Mouse (Mus musculus): ENCODE measurements around the gene Prss8. TPM values are rescaled to one million over a fixed set of nuclear protein-coding genes. Genes with fewer than 3 reads are reported as not detected.

The Prss8 gene
- polyA plus RNA-seq, 1 experiment from 2014 or later = 0.59 TPM

DNA sequence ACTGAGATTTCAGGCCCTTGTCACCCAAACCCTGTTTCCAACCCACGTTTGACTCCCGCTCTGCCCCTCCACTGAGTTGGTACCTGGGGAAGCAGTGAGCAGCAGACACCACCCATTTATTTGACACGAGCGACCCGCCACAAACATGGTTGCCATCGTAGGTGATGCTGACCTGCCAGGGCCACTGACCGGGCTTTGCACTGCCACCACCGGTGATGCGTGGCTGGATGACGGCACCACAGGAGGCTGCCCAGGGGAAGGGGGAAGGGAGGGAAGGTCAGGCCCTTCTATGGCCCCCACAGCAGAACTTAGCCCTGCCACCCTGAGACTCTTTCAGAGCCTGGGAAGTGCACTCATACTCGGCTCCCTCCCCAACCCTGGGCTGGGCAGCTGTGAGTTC, 2.2 kb downstream of the Prss8 start:
- Histone ChIP-seq H3K9ac (no peak overlapping the region), H3K27me3 (replicated peaks) (peaks cover 23% of the 10 kb centered on the region), H3K36me3 (peaks cover 28% of the 10 kb centered on the region), H3K4me2 (no peak overlapping the region), H3K4me1 (replicated peaks) (peaks cover 26% of the 10 kb centered on the region), H3K27ac (ENCODE audit: poor library complexity, severe bottlenecking) (no peak overlapping the region), H3K4me3 (no peak overlapping the region), H3K9me3 (replicated peaks) (no peaks in the 10 kb centered on the region)
- WGBS = 87% methylated on average over 11 of the region's 11 CpGs
- no peak for ATAC-seq (ENCODE audit: insufficient number of reproducible peaks, low FRiP score)

DNA sequence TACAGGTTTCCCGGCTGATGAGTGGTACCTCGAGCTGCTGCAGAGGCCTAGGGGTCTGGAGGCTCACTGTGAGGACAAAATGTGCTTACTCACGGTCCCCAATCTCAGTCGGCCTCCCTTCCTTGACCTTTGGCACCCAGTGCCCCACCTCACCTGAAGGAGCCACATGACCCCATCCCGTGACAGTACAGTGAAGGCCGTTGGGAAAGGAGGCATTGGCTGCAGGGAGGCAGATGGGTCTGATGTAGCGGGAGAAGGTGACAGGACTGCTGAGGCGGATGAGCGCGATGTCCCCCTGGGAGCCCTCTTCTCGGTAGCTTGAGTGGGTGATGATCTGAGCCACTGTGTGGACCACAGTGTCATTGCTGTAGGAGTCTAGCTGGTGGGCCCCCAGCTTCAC, 3.1 kb downstream of the Prss8 start:
- Histone ChIP-seq H3K27me3 (replicated peaks) (peaks cover 23% of the 10 kb centered on the region), H3K4me2 (no peak overlapping the region), H3K9ac (no peak overlapping the region), H3K27ac (ENCODE audit: poor library complexity, severe bottlenecking) (no peak overlapping the region), H3K36me3 (peaks cover 37% of the 10 kb centered on the region), H3K9me3 (replicated peaks) (no peaks in the 10 kb centered on the region), H3K4me1 (replicated peaks) (peaks cover 24% of the 10 kb centered on the region), H3K4me3 (no peak overlapping the region)
- 84% methylated on average over 11 of the region's 11 CpGs for WGBS
- ATAC-seq (ENCODE audit: insufficient number of reproducible peaks, low FRiP score) = no peak

DNA sequence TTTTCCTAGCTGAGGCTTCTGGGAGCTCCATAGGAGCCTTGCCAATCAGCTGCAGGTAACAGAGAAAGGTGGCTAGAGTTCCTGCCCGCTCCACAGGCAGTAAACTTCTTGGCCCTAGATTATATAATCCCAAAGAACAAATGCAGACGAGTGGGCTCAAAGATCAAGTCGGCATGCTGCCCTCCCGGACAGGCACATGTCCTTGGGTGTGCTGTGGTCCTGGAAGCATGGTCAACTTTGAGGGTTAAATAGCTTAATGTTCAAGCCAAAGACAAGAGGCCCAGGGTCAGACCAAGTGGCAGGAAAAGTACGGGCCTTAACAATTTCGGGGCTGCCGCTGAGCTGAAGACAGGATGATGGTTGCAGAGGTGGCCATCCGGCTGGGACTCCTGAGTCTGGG, 3.8 kb downstream of the Prss8 start:
- Histone ChIP-seq H3K4me2 (no peak overlapping the region), H3K4me3 (no peak overlapping the region), H3K36me3 (peaks cover 37% of the 10 kb centered on the region), H3K27me3 (replicated peaks) (peaks cover 23% of the 10 kb centered on the region), H3K27ac (ENCODE audit: poor library complexity, severe bottlenecking) (no peak overlapping the region), H3K9me3 (replicated peaks) (no peaks in the 10 kb centered on the region), H3K4me1 (replicated peaks) (peaks cover 16% of the 10 kb centered on the region), H3K9ac (no peak overlapping the region)
- 91% methylated on average over 8 of the region's 8 CpGs for WGBS
- ATAC-seq (ENCODE audit: insufficient number of reproducible peaks, low FRiP score) = no peak

DNA sequence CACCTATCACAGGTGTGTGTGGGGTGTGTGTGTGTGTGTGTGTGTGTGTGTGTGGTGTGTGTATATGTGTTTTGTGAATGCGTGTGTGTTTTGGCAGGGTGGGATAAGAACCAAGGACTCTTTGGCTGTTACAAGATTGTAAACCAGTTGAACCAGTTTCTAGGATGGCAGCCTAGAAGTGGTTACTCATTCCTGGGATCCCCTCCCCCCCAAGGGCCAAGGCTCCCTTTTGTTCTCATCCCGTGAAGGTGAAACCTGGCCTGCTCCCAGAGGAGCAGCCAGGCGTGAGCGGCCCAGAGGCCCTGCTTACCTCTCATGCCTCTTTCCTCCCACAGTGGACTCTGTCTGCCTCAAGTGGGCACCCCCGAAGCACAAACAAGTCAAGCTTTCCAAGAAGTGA, 4.7 kb downstream of the Prss8 start:
- Histone ChIP-seq H3K36me3 (peaks cover 42% of the 10 kb centered on the region), H3K4me2 (no peak overlapping the region), H3K9me3 (replicated peaks) (no peaks in the 10 kb centered on the region), H3K4me3 (no peak overlapping the region), H3K4me1 (replicated peaks) (peaks cover 16% of the 10 kb centered on the region), H3K9ac (no peak overlapping the region), H3K27me3 (replicated peaks) (peaks cover 21% of the 10 kb centered on the region), H3K27ac (ENCODE audit: poor library complexity, severe bottlenecking) (no peak overlapping the region)
- 74% methylated on average over 5 of the region's 5 CpGs for WGBS
- no peak for ATAC-seq (ENCODE audit: insufficient number of reproducible peaks, low FRiP score)

DNA sequence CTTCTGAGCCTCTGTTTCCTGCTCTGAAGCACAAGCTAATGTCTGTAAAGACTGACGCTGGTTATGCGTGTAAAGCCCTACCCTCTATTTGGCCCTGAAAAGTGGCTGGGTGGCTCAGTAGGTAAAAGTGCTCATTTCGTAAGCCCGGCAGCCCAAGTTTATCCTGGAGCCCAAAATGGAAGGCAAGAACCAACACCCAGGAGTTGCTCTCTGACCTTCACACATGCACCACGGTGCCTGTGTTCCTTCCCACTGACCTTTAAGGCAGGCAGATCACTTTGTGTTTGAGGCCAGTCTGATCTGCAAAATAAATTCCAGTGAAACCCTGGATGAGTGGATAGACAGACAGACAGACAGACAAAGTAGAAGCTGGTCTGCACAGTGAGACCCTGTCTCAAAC, 6.2 kb downstream of the Prss8 start:
- no peak overlapping the region for H3K27ac ChIP-seq (ENCODE audit: poor library complexity, severe bottlenecking)
- 89% methylated on average over 5 of the region's 5 CpGs for WGBS
- no peak overlapping the region for H3K9ac ChIP-seq
- no peaks in the 10 kb centered on the region for H3K9me3 ChIP-seq (replicated peaks)
- H3K4me3 ChIP-seq = no peak overlapping the region
- peaks cover under 1% of the 10 kb centered on the region for H3K4me1 ChIP-seq (replicated peaks)
- no peak overlapping the region for H3K4me2 ChIP-seq
- ATAC-seq (ENCODE audit: insufficient number of reproducible peaks, low FRiP score) = no peak
- peaks cover 45% of the 10 kb centered on the region for H3K36me3 ChIP-seq
- peaks cover 11% of the 10 kb centered on the region for H3K27me3 ChIP-seq (replicated peaks)

DNA sequence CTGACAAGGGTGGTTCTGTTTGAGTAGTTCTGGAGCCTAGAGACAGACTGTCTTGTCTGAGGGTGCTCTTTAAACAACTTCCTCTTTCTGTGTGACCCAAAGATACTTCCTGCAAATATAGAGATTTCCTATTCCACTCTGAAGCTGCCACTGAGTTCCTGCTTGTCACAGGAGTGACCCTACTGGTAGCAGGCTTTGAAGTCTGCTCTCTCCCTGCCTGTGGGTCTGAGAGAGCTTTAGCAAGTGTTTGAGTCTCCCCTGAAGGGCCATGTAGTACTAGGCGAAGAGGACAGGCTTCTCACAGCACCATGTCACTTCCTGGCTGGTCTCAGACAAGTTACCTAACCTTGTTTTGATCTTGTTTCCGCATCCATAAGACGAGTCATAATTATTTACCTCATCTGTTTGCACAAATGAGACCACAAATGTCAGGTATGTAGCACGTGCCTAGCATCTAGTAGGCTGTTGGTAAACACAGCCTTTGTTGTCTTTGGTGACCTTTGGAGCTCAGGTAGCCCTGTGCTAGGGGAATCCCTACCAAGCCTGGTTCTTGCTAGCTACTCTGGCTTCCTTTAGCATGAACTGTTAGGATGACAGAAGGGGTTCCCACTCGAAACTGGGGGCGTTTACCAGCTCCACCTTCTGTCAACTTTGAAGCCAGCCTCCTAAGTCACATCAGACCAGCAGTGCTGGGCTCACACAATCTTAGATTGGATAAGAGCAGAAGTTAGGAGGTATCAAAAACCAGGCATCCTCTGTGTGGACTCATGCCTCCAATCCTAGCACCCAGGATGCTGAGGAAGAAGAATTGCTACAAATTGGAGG, 7.2 kb downstream of the Prss8 start:
- Histone ChIP-seq H3K27ac (ENCODE audit: poor library complexity, severe bottlenecking) (no peak overlapping the region), H3K27me3 (replicated peaks) (peaks cover 2% of the 10 kb centered on the region), H3K4me1 (replicated peaks) (no peaks in the 10 kb centered on the region), H3K9ac (no peak overlapping the region), H3K4me2 (no peak overlapping the region), H3K9me3 (replicated peaks) (no peaks in the 10 kb centered on the region), H3K36me3 (peaks cover 50% of the 10 kb centered on the region), H3K4me3 (no peak overlapping the region)
- 74% methylated on average over 6 of the region's 6 CpGs for WGBS
- ATAC-seq (ENCODE audit: insufficient number of reproducible peaks, low FRiP score) = no peak

DNA sequence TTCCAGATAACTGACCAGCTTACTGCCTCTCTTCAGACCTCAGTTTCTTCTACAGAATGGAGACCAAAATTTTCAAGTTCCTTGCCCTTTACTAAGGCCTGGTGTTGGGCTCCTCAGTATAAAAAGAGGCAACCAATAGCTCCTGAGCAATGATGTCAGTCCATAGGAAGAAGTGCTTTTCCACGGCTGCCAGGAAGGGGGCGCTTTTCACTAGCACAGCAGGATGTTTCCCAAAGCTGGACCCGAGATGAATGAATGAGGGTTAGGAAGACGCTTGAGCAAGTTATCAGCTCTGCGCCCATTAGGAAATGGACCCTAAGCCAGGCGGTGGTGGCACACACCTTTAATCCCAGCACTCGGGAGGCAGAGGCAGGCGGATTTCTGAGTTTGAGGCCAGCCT, 8.4 kb downstream of the Prss8 start:
- 64% methylated on average over 8 of the region's 8 CpGs for WGBS
- H3K36me3 ChIP-seq = peaks cover 61% of the 10 kb centered on the region
- no peak for ATAC-seq (ENCODE audit: insufficient number of reproducible peaks, low FRiP score)

DNA sequence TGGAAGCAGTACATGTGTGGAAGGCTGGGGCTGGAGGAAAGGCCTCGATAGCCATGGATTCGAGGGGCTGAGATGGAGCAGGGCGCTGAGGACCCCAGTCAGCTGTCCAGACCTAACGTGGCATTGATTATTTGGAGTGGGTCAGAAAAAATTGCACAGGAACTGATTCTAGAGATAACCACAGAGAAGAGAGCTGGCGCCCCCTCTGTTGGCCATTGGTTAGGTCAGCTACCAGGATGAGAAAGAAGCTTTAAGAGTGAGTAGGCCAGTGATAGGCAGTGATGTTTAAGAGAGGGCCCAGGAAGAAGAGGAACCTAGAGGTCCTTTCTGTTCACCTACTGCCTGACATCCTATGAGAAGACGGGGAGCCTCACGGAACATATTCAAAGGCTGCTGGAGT, 10.6 kb downstream of the Prss8 start:
- whole genome bisulfite sequencing = 80% methylated on average over 7 of the region's 7 CpGs
- Histone ChIP-seq H3K36me3 (peaks cover 60% of the 10 kb centered on the region), H3K4me1 (replicated peaks) (no peaks in the 10 kb centered on the region), H3K27ac (ENCODE audit: poor library complexity, severe bottlenecking) (no peak overlapping the region), H3K4me2 (no peak overlapping the region), H3K27me3 (replicated peaks) (no peaks in the 10 kb centered on the region), H3K9me3 (replicated peaks) (no peaks in the 10 kb centered on the region), H3K4me3 (no peak overlapping the region), H3K9ac (no peak overlapping the region)
- ATAC-seq (ENCODE audit: insufficient number of reproducible peaks, low FRiP score) = no peak

More for the DNA sequence above, 8.4 kb downstream of the Prss8 start:
- Histone ChIP-seq H3K4me1 (replicated peaks) (no peaks in the 10 kb centered on the region), H3K9ac (no peak overlapping the region), H3K4me2 (no peak overlapping the region), H3K9me3 (replicated peaks) (no peaks in the 10 kb centered on the region), H3K27ac (ENCODE audit: poor library complexity, severe bottlenecking) (no peak overlapping the region), H3K27me3 (replicated peaks) (no peaks in the 10 kb centered on the region), H3K4me3 (no peak overlapping the region)

DNA sequence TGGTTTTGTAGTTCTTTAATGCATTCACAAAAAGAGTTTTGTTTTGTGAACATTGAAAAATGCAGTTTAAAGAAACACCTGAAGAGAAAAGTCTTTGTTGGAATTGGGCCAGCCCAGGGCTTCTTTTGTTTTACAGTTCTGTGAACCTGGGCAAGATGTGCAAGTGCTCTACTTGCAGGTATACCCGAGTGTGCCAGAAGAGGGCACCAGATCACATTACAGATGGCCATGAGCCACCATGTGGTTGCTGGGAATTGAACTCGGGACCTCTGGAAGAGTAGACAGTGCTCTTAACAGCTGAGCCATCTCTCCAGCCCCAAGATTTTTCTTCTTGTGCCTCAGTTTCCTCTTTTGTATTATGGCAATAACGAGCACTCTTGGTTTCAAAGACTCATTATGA, 11.7 kb downstream of the Prss8 start:
- no peaks in the 10 kb centered on the region for H3K9me3 ChIP-seq (replicated peaks)
- H3K4me2 ChIP-seq = no peak overlapping the region
- H3K27ac ChIP-seq (ENCODE audit: poor library complexity, severe bottlenecking) = no peak overlapping the region
- H3K36me3 ChIP-seq = peaks cover 54% of the 10 kb centered on the region
- no peaks in the 10 kb centered on the region for H3K27me3 ChIP-seq (replicated peaks)
- WGBS = 59% methylated on average over 3 of the region's 3 CpGs
- H3K9ac ChIP-seq = no peak overlapping the region
- H3K4me1 ChIP-seq (replicated peaks) = peaks cover 1% of the 10 kb centered on the region; the same call in 1 of the 2 replicates
- no peak overlapping the region for H3K4me3 ChIP-seq
- ATAC-seq (ENCODE audit: insufficient number of reproducible peaks, low FRiP score) = no peak

DNA sequence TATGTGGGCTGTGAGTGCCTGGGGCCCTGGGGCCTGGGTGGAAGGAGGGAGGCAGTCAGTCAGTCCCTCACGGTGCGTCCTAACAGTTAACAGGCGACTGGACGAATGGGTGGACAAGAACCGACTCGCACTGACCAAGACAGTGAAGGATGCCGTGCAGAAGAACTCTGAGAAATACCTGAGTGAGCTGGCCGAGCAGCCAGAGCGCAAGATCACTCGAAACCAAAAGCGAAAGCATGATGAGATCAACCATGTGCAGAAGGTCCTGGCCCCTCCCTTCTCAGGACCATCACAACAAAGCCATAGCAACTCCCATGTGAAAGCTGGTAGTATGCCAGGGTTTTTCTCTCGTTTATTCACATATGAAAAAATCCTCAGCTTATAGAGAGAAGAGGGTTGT, 14.6 kb downstream of the Prss8 start:
- no peaks in the 10 kb centered on the region for H3K27me3 ChIP-seq (replicated peaks)
- H3K27ac ChIP-seq (ENCODE audit: poor library complexity, severe bottlenecking) = no peak overlapping the region
- no peak overlapping the region for H3K9ac ChIP-seq
- no peaks in the 10 kb centered on the region for H3K9me3 ChIP-seq (replicated peaks)
- H3K4me1 ChIP-seq (replicated peaks) = peaks cover 5% of the 10 kb centered on the region; the same call in 1 of the 2 replicates
- peaks cover 35% of the 10 kb centered on the region for H3K36me3 ChIP-seq
- ATAC-seq (ENCODE audit: insufficient number of reproducible peaks, low FRiP score) = no peak
- H3K4me2 ChIP-seq = no peak overlapping the region
- no peak overlapping the region for H3K4me3 ChIP-seq
- 90% methylated on average over 12 of the region's 12 CpGs for WGBS

DNA sequence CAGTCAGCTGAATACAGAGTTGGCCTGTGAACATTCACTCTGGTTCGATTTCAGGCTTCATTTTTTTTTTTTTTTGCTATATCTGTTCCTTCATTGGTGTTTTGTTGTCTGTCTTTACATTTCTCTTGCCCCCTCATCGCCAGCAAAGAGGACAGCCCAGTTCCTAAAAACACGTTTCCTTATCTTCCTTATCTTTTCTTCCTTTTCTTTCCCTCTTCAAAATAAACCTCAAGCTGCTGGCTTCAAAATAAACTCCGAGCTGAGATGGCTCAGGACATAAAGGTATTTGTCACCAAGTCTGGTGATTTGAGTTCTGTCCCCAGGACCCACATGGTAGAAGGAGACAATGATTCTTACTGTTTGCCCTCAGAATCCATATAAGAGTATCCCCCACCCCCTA, 17.0 kb downstream of the Prss8 start:
- peak overlapping the region; percentile 89; the same call in 1 of the 2 replicates for H3K9ac ChIP-seq
- no peak overlapping the region for H3K27ac ChIP-seq (ENCODE audit: poor library complexity, severe bottlenecking)
- peaks cover 5% of the 10 kb centered on the region; the same call in 1 of the 2 replicates for H3K4me1 ChIP-seq (replicated peaks)
- no peaks in the 10 kb centered on the region for H3K27me3 ChIP-seq (replicated peaks)
- no peak for ATAC-seq (ENCODE audit: insufficient number of reproducible peaks, low FRiP score)
- peak overlapping the region; percentile 74 for H3K4me2 ChIP-seq
- H3K9me3 ChIP-seq (replicated peaks) = no peaks in the 10 kb centered on the region
- H3K4me3 ChIP-seq = peak overlapping the region; percentile 87
- peaks cover 50% of the 10 kb centered on the region for H3K36me3 ChIP-seq
- 13% methylated on average over 4 of the region's 4 CpGs for WGBS

Data from heart, embryonic 12.5 days (tissue).